In the genomic region with DNA sequence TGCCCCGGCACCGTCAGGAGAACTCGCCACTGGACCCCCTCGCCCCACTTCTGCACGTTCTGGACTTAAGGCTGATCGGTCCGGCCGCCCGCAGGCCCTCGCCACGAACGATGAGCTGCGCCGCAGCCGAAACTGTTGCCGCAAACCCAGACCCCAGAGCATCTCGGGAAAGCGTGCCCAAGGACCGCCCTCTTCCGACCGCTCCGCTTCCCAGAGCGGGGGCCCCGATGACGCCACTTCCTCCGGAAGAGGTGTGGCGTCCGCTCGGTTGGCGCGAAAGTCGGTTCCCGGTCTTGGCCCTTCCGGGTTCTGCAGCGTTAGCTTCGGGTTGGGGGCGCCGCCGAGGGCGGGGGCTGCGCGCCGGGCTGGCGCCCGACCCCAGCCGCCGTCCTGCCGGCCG, we compare ENCODE assay signal across 8 mouse cellular contexts. TPM values are rescaled to one million over a fixed set of nuclear protein-coding genes. Genes with fewer than 3 reads are reported as not detected.
DNase-seq lines count a peak whose midpoint lies in the region; ATAC-seq and TF ChIP-seq lines count a peak whose summit lies in the region.

Gene 1300017J02Rik (minus strand): TSS at position 156 of the 400 bp plus-strand sequence.
Gene Topbp1 (plus strand): TSS at position 289 of the 400 bp plus-strand sequence.

- peak; percentile 97 for ATAC-seq in heart, embryonic 12.5 days (ENCODE audit: insufficient number of reproducible peaks, low FRiP score)
- peak; percentile 96 for ATAC-seq in kidney, postnatal 0 days (replicated peaks; ENCODE audit: low FRiP score, low read depth)
- ATAC-seq in liver, embryonic 11.5 days (replicated peaks; ENCODE audit: low FRiP score): peak; percentile 91
- peak; percentile 96 for ATAC-seq in stomach, embryonic 14.5 days (ENCODE audit: insufficient number of reproducible peaks, insufficient read depth, low FRiP score, low read depth)

- under 1% methylated on average over 49 of the region's 49 CpGs for WGBS in heart, embryonic 12.5 days
- WGBS in kidney, postnatal 0 days: under 1% methylated on average over 46 of the region's 49 CpGs
- WGBS in liver, embryonic 11.5 days: under 1% methylated on average over 49 of the region's 49 CpGs
- WGBS in stomach, embryonic 14.5 days: under 1% methylated on average over 49 of the region's 49 CpGs

- peaks cover 29% of the 10 kb centered on the region for H3K79me3 ChIP-seq in C2C12 (ENCODE audit: low read depth)

- peak; percentile 98 for DNase-seq in brain, embryonic 14.5 days (ENCODE audit: low read depth)
- DNase-seq in kidney, postnatal 0 days (ENCODE audit: low spot score): peak; percentile 98
- peak; percentile 94 for DNase-seq in liver, embryonic 11.5 days (ENCODE audit: low spot score)
- DNase-seq in naive thymus-derived CD4-positive, alpha-beta T cell, adult 2 months (ENCODE audit: low read depth): peak; percentile 93

- H3K9ac ChIP-seq in heart, embryonic 12.5 days: peak within 1 kb of the TSS; percentile 89
- H3K9ac ChIP-seq in kidney, postnatal 0 days (ENCODE audit: low read depth, low read length): peak within 1 kb of the TSS; percentile 84
- peak within 1 kb of the TSS; percentile 97 for H3K9ac ChIP-seq in liver, embryonic 11.5 days (ENCODE audit: low read depth, low read length)
- peak within 1 kb of the TSS; percentile 77 for H3K9ac ChIP-seq in stomach, embryonic 14.5 days (replicated peaks; ENCODE audit: low read depth, low read length)

- peak within 1 kb of the TSS; percentile 66 for H3K4me2 ChIP-seq in heart, embryonic 12.5 days
- peak within 1 kb of the TSS; percentile 92 for H3K4me2 ChIP-seq in kidney, postnatal 0 days (ENCODE audit: low read length)
- peak within 1 kb of the TSS; percentile 81 for H3K4me2 ChIP-seq in liver, embryonic 11.5 days
- H3K4me2 ChIP-seq in stomach, embryonic 14.5 days (replicated peaks; ENCODE audit: low read depth, low read length): peak within 1 kb of the TSS; percentile 67

- H3K27ac ChIP-seq in heart, embryonic 12.5 days (ENCODE audit: poor library complexity, severe bottlenecking): peak within 1 kb of the TSS; percentile 74
- H3K27ac ChIP-seq in kidney, postnatal 0 days: peak within 1 kb of the TSS; percentile 83
- H3K27ac ChIP-seq in liver, embryonic 11.5 days (ENCODE audit: low read depth, low read length): peak within 1 kb of the TSS; percentile 85
- H3K27ac ChIP-seq in stomach, embryonic 14.5 days (ENCODE audit: low read length): peak within 1 kb of the TSS; percentile 80

- peak within 1 kb of the TSS; percentile 85 for H3ac ChIP-seq in C2C12 (ENCODE audit: control insufficient read depth, insufficient read length, low read depth)

- H3K36me3 ChIP-seq in C2C12 (ENCODE audit: control insufficient read depth, insufficient read depth): peaks cover 27% of the 10 kb centered on the region
- peaks cover 42% of the 10 kb centered on the region for H3K36me3 ChIP-seq in erythroblast, embryonic 14.5 days (ENCODE audit: control insufficient read depth)
- peaks cover 20% of the 10 kb centered on the region for H3K36me3 ChIP-seq in heart, embryonic 12.5 days
- peaks cover 4% of the 10 kb centered on the region for H3K36me3 ChIP-seq in kidney, postnatal 0 days (ENCODE audit: insufficient read depth, low read length)
- peaks cover 16% of the 10 kb centered on the region for H3K36me3 ChIP-seq in liver, embryonic 11.5 days (ENCODE audit: control insufficient read depth, insufficient read depth, low read length)
- H3K36me3 ChIP-seq in stomach, embryonic 14.5 days (ENCODE audit: control insufficient read depth, insufficient read depth, low read length): peaks cover 17% of the 10 kb centered on the region; the same call in 1 of the 2 replicates

- no peaks in the 10 kb centered on the region for H3K9me3 ChIP-seq in erythroblast, embryonic 14.5 days (ENCODE audit: control insufficient read depth, low read length)
- H3K9me3 ChIP-seq in heart, embryonic 12.5 days (replicated peaks): no peaks in the 10 kb centered on the region
- no peaks in the 10 kb centered on the region for H3K9me3 ChIP-seq in kidney, postnatal 0 days (replicated peaks; ENCODE audit: low read length)
- no peaks in the 10 kb centered on the region for H3K9me3 ChIP-seq in liver, embryonic 11.5 days (ENCODE audit: control insufficient read depth, low read length)
- H3K9me3 ChIP-seq in stomach, embryonic 14.5 days (ENCODE audit: control insufficient read depth, low read depth, low read length): no peaks in the 10 kb centered on the region

- peaks cover 55% of the 10 kb centered on the region for H3K4me1 ChIP-seq in erythroblast, embryonic 14.5 days (ENCODE audit: control insufficient read depth)
- peaks cover 13% of the 10 kb centered on the region for H3K4me1 ChIP-seq in heart, embryonic 12.5 days (replicated peaks)
- no peaks in the 10 kb centered on the region for H3K4me1 ChIP-seq in kidney, postnatal 0 days (replicated peaks; ENCODE audit: insufficient read depth, low read length)
- peaks cover 7% of the 10 kb centered on the region; the same call in 1 of the 2 replicates for H3K4me1 ChIP-seq in liver, embryonic 11.5 days (replicated peaks; ENCODE audit: control insufficient read depth, insufficient read depth, low read length)
- H3K4me1 ChIP-seq in stomach, embryonic 14.5 days (ENCODE audit: control insufficient read depth, insufficient read depth, low read length): peaks cover 5% of the 10 kb centered on the region; the same call in 1 of the 2 replicates

- H3K4me3 ChIP-seq in C2C12 (ENCODE audit: insufficient read depth, poor library complexity, severe bottlenecking): peak within 1 kb of the TSS; percentile 60
- peak within 1 kb of the TSS; percentile 73 for H3K4me3 ChIP-seq in erythroblast, embryonic 14.5 days (replicated peaks)
- H3K4me3 ChIP-seq in heart, embryonic 12.5 days: peak within 1 kb of the TSS; percentile 79
- peak within 1 kb of the TSS; percentile 87 for H3K4me3 ChIP-seq in kidney, postnatal 0 days (replicated peaks; ENCODE audit: low read depth, low read length)
- peak within 1 kb of the TSS; percentile 98 for H3K4me3 ChIP-seq in liver, embryonic 11.5 days (ENCODE audit: low read depth, low read length)
- peak within 1 kb of the TSS; percentile 62 for H3K4me3 ChIP-seq in stomach, embryonic 14.5 days (ENCODE audit: low read depth, low read length)

- TF ChIP-seq CTCF in C2C12 (IDR thresholded peaks at IDR 0.05; ENCODE audit: control insufficient read depth, insufficient read depth, insufficient read length): no peak
- TF ChIP-seq CTCF in brain, embryonic 14.5 days (IDR thresholded peaks at IDR 0.05; ENCODE audit: borderline replicate concordance, extremely low read depth, insufficient read depth, insufficient read length): no peak
- peak; percentile 41; the same call in 1 of the 2 replicates for TF ChIP-seq CTCF in kidney, postnatal 0 days (IDR thresholded peaks at IDR 0.05; ENCODE audit: low read depth)

- peak; percentile 88; the same call in 1 of the 2 replicates for TF ChIP-seq POLR2A in brain, embryonic 14.5 days (IDR thresholded peaks at IDR 0.05; ENCODE audit: borderline replicate concordance, extremely low read depth, insufficient read depth, insufficient read length, poor library complexity, severe bottlenecking)

- H3K79me2 ChIP-seq in C2C12 (ENCODE audit: control insufficient read depth, insufficient read depth): peaks cover 45% of the 10 kb centered on the region

- H3K27me3 ChIP-seq in C2C12 (ENCODE audit: control insufficient read depth, insufficient read depth, insufficient read length): no peaks in the 10 kb centered on the region
- H3K27me3 ChIP-seq in erythroblast, embryonic 14.5 days (ENCODE audit: control insufficient read depth): no peaks in the 10 kb centered on the region
- no peaks in the 10 kb centered on the region for H3K27me3 ChIP-seq in heart, embryonic 12.5 days (replicated peaks)
- no peaks in the 10 kb centered on the region for H3K27me3 ChIP-seq in kidney, postnatal 0 days (ENCODE audit: insufficient read depth, low read length)
- no peaks in the 10 kb centered on the region for H3K27me3 ChIP-seq in liver, embryonic 11.5 days (replicated peaks; ENCODE audit: control insufficient read depth, insufficient read depth, low read length)
- H3K27me3 ChIP-seq in stomach, embryonic 14.5 days (ENCODE audit: control insufficient read depth, insufficient read depth, low read length): no peaks in the 10 kb centered on the region

TF ChIP-seq in C2C12, 6 proteins besides CTCF, POLR2A, EP300 and RAD21:
- TF ChIP-seq MAX (IDR thresholded peaks at IDR 0.05) (no peak), MYOD1 (IDR thresholded peaks at IDR 0.05; ENCODE audit: control insufficient read depth, insufficient read length, low read depth) (no peak), MYOG (IDR thresholded peaks at IDR 0.05; ENCODE audit: control insufficient read depth, extremely low read depth, insufficient read length) (no peak), FOSL1 (IDR thresholded peaks at IDR 0.05; ENCODE audit: insufficient read depth, low read length, poor library complexity, severe bottlenecking) (no peak), USF1 (IDR thresholded peaks at IDR 0.05; ENCODE audit: low read depth) (no peak), CEBPB (IDR thresholded peaks at IDR 0.05; ENCODE audit: low read depth) (no peak)

RNA-seq across cellular contexts. Expression of gene 1300017J02Rik, which starts in this region (rescaled TPM):
- polyA plus RNA-seq in C2C12 (2012; fragmentation: generic; extraction: Trizol): 0.30 TPM
- polyA plus RNA-seq in brain, embryonic 14.5 days (2012; rRNA removed): 0.22 and 0.47 TPM in 2 replicates
- 11.6 and 12.4 TPM in 2 replicates for polyA plus RNA-seq in erythroblast, embryonic 14.5 days (2012)
- 7.6 and 8.1 TPM in 2 replicates for polyA plus RNA-seq in heart, embryonic 12.5 days (2016; fragmentation: Nextera tagmentation; extraction: Ambion mirVana)
- 1.4 and 1.6 TPM in 2 replicates for polyA plus RNA-seq in kidney, postnatal 0 days (2015; fragmentation: Nextera tagmentation; extraction: Ambion mirVana)
- 15.4 and 16.6 TPM in 2 replicates for polyA plus RNA-seq in liver, embryonic 11.5 days (2014; fragmentation: Nextera tagmentation; extraction: Ambion mirVana)
- polyA plus RNA-seq in stomach, embryonic 14.5 days (2014; fragmentation: Nextera tagmentation; extraction: Ambion mirVana): 0.52 TPM in 1 of 2 replicates, not detected in the other

RNA-seq across cellular contexts. Expression of gene Topbp1, which starts in this region (rescaled TPM):
- polyA plus RNA-seq in C2C12 (2012; fragmentation: generic; extraction: Trizol): 32.2 TPM
- 32.9 and 35.1 TPM in 2 replicates for polyA plus RNA-seq in brain, embryonic 14.5 days (2012; rRNA removed)
- 2.6 and 3.9 TPM in 2 replicates for polyA plus RNA-seq in erythroblast, embryonic 14.5 days (2012)
- 59.0 and 64.7 TPM in 2 replicates for polyA plus RNA-seq in heart, embryonic 12.5 days (2016; fragmentation: Nextera tagmentation; extraction: Ambion mirVana)
- 33.1 and 35.4 TPM in 2 replicates for polyA plus RNA-seq in kidney, postnatal 0 days (2015; fragmentation: Nextera tagmentation; extraction: Ambion mirVana)
- 99.4 and 101 TPM in 2 replicates for polyA plus RNA-seq in liver, embryonic 11.5 days (2014; fragmentation: Nextera tagmentation; extraction: Ambion mirVana)
- 79.5 and 82.2 TPM in 2 replicates for polyA plus RNA-seq in stomach, embryonic 14.5 days (2014; fragmentation: Nextera tagmentation; extraction: Ambion mirVana)

Comparison
In these comparisons a context has a peak if more than half of its experiments do, and no peak if none do; other contexts are left out.
1. Peak in every context shown above with its lines: DNase-seq, ATAC-seq, H3K4me3 ChIP-seq and H3K27ac ChIP-seq.